Mouse (Mus musculus) regulatory T cell (primary cell): ENCODE results near the gene Pld2.

Source experiments
- in situ Hi-C: fragments of 300-600 bp; cut with MboI, MseI; formaldehyde crosslinking; loops from one replicate; pipeline ENCODE4 v1.15.1; 2025; ENCODE audit warnings: high pct_unique_total_duplicates

The Pld2 gene

DNA sequence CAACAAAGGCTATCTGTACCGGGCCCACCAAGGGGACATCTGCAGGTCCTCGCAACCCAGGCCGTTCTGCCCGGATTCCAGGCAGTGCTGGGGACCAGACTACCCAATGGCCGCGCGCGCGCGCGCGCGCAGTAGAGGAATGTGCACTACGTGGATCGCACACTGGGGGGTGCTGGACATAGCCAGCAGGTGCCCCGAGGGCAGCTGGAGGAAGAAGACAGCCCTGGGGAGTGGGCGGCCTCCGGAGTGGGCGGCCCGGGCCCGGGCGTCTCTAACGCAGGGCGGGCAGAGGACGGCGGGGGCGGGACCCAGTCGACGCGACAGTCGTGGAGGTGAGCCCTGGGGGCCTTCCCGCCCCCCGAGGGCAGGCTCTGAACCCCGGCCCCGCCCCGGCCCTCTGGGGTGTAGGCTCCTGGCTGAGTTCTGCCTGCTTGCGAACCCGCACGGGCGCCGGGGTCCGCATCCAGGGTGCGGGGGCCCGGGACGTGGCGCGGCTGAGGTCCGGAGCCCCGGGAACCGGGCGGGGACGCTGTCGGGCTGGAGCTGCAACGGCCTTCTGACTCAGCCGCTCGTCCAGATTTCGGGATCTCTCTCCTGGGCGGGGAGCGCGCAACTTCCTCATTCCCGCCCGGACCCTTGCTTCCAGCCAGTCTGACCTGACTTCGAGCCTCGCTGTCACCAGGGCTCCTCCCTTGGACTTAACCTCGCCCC, at the start of gene Pld2:
Pld2 (plus strand) TSS at position 188 of the 711 bp plus-strand sequence.
- in situ Hi-C loops = no loop called here

GRCm38 (mm10) chr11:70499566-70500475, 40.0 kb upstream of the Pld2 start:
- in situ Hi-C loops = loop anchor here (5.0 kb wide), 1 partner anchor 88 kb away; the partner anchor contains the start of gene Pelp1

DNA sequence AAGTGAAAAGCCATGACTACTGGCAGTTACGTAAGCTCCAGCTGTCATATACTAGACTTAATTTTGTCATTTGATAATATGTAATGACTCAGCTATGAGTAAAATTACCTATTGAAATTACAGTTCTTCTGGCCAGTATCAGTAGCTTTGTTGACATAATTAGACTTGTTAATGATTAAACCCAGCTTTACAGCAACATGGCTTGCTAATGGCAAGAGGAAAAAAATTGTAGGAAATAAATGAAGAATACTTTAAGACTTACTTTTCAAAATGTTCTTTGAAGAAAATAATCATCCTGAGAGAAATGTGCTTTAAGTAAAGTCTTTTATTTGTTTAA, 39.4 kb upstream of the Pld2 start:
- in situ Hi-C loops = loop anchor here (5.0 kb wide), 1 partner anchor 88 kb away; the partner anchor contains the start of gene Pelp1

- in situ Hi-C loops = loop anchor here (5.0 kb wide), 1 partner anchor 90 kb away; the partner anchor contains the start of gene Pelp1
Measured at GRCm38 (mm10) chr11:70502018-70502417, 37.8 kb upstream of the Pld2 start.

DNA sequence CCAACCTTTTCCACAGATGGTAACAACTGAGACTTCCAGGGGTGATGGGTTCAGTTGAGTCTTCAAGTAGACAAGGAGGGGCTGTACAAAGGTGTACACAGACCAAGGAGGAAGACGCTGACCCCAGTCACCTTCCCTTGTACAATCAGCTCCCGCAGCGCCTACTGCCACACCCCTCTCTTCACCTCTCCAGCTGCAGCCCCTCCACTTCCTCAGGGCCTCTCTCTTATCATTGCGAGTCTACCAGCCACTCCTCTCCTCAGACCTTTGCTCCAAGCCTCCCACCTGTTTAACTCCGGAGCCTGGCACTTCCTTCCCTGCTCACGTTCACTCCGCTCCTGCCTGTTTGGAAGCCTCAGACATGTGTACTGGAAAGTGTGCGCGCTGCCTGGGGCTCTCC, 34.9 kb upstream of the Pld2 start, which contains the start of gene Tm4sf5:
Tm4sf5 (plus strand) TSS at position 275 of the 400 bp plus-strand sequence.
- in situ Hi-C loops = loop anchor here (5.0 kb wide), 2 partner anchors 73 to 93 kb away; partner anchors contain the start of genes Arrb2 and Pelp1

- in situ Hi-C loops = loop anchor here (5.0 kb wide), 1 partner anchor 74 kb away; the partner anchor contains the start of gene Arrb2
Measured at GRCm38 (mm10) chr11:70506385-70506784, 33.5 kb upstream of the Pld2 start.

GRCm38 (mm10) chr11:70506962-70507515, 32.8 kb upstream of the Pld2 start:
- in situ Hi-C loops = loop anchor here (5.0 kb wide), 1 partner anchor 75 kb away; the partner anchor contains the start of gene Arrb2

GRCm38 (mm10) chr11:70509753-70510564, 29.9 kb upstream of the Pld2 start:
- in situ Hi-C loops = loop anchor here (5.0 kb wide), 1 partner anchor 78 kb away; the partner anchor contains the start of gene Arrb2

DNA sequence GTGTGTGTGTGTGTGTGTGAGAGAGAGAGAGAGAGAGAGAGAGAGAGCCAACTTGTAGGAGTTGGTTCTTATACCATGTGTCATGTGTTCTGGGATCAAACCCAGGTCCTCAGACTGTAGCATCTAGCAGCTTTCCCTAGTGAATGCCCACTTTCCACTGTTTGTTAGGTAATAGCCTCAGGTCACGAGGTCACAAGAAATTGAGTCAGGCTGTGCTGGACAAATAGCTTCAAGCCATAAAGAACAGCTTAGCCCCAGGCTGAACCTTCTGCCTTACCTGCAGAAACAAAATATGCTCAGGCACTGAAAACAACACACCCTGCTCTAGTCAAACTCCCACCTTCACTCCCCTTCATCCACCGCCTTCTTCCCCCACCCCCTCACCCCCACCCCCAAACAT, 28.6 kb upstream of the Pld2 start:
- in situ Hi-C loops = no loop called here

GRCm38 (mm10) chr11:70511825-70512224, 28.0 kb upstream of the Pld2 start:
- in situ Hi-C loops = no loop called here

DNA sequence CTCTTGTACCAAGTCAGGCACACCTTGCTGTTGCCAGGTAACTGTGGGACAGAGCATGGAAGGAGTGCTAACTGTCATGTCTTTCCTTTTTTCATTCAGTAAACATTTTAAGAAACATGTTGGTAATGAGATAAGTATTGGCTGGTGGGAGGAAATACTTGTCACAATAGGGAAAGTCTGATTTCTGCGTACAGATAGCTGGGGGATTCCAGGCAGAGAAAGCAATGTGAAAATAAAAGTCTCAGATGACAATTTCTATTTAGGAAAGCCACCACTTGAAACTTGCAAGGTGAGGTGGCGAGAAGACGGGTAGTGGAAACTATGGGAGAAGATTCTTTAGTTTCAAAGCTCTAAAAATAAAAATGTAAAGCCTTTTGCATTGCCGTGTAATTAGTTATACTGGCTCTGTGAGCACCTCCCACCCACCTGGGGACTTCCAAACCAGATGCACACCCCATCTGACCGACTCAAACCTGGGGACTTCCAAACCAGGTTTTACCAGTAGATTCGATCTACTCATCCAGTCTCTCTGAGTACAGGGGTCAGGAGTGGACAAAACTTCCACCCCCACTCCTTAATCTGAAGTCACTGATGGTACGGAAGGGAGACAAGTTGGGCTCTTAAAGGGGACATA, 27.0 kb upstream of the Pld2 start:
- in situ Hi-C loops = no loop called here

- in situ Hi-C loops = no loop called here
Measured at GRCm38 (mm10) chr11:70513520-70513919, 26.3 kb upstream of the Pld2 start.

DNA sequence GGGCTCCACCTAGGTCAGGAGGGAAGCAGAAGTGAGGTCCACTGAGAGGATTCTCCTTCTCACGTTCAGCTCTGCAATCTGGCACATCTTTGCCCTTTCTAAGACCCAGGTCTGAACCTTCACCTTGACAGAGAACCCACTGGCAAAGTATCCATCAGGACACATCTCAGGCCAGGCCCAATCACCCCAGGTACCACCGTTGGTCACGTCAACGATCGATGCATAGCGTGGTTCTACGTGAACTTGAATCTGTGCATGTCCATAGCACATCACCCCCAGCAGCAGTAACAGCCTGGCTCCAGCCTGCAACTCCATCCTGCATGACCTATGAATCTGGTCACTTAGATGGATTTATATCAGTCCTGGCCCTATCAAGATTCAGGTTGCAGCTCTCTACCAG, 25.6 kb upstream of the Pld2 start, which contains the start of gene Vmo1:
Vmo1 (minus strand) TSS at position 329 of the 400 bp plus-strand sequence.
- in situ Hi-C loops = no loop called here

DNA sequence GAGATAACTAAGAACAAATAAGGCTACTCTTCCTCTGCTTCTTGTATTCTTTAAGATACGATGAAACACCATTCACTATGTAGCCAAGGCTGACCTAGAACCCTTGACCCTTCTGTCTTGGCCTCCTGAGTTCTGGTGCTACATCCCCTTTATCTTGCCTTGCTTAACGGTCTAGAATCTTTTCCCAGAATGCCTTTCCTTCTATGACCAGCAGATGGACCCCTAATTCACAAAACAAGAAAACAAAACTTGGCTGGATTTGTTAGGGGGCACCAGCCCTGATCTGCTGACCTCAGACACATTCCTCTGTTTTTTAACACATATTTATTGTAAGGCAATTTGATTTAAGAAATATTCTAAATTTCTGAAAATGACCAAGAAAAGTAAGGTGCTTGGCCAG, 23.5 kb upstream of the Pld2 start:
- in situ Hi-C loops = loop anchor here (5.0 kb wide), 1 partner anchor 241 kb away; no protein-coding TSS in a partner anchor

DNA sequence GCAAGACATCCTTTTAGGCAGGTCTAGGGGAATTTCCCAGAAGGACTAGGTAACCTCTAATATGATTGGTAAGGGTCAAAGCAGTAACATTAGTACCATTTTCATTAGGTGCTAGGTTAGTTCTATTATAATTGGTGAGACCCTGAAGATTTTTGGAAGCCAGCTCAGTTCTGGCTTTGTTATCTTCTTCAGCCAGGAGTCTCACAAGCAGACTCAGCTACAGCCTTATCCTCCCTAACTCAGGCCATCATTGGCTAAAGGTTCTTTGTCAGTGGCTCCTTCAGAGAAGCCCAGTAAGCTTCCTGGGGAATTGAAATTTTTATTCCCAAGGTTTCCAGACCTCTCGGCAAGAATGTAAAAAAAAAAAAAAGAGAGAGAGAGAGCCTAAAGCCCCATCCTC, 21.4 kb upstream of the Pld2 start:
- in situ Hi-C loops = loop anchor here (5.0 kb wide), 1 partner anchor 239 kb away; no protein-coding TSS in a partner anchor

DNA sequence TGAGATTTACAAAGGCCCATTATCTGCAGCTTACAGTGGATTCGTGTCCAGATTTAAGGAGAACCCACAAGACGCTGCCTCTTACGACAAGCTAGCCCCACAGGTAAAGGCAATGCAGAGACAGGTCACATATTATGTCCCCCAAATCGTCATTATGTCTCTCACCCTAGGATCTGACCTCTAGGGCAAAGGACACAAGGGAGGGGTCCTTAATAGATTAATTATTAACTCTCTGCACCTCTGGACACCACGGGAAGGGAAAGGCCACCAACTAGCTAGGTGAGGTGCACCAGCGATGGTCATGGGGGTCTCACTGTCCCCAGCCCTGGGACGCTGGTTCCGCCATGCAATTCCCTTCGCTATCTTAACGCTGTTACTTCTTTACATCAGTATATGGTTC, 20.9 kb upstream of the Pld2 start, which contains the start of gene Gltpd2:
Gltpd2 (plus strand) TSS at position 274 of the 400 bp plus-strand sequence.
- in situ Hi-C loops = loop anchor here (5.0 kb wide), 1 partner anchor 238 kb away; no protein-coding TSS in a partner anchor

- in situ Hi-C loops = loop anchor here (10.0 kb wide), 1 partner anchor 95 kb away; the partner anchor contains the start of genes 4930544D05Rik and Chrne
Measured at GRCm38 (mm10) chr11:70520178-70520769, 19.6 kb upstream of the Pld2 start.

DNA sequence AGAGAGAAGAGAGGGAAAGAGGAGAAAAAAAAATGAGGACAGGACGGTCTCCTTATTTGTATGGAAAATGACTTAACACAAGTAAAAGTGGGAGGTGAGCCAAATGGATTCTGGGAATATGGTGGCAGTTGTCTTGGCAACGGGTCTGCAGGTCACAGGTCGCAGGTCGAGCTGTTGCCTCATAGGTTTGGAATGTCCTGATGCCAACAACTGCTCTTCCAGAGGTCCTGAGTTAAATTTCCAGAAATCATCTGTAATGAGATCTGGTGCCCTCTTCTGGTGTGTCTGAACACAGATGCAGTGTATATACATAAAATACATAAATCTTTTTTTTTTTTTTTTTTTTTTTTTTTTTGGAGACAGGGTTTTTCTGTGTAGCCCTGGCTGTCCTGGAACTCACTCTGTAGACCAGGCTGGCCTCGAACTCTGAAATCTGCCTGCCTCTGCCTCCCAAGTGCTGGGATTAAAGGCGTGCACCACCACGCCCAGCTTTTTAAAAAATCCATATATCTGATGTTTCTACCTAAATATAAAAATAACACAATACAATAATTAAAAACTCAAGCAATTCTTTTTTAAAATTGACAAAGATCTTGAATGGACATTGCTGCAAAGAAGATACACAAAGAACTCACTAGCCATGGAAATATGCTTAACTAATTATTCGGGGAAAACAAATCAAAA, 16.4 kb upstream of the Pld2 start:
- in situ Hi-C loops = loop anchor here (10.0 kb wide), 1 partner anchor 91 kb away; the partner anchor contains the start of genes 4930544D05Rik and Chrne

DNA sequence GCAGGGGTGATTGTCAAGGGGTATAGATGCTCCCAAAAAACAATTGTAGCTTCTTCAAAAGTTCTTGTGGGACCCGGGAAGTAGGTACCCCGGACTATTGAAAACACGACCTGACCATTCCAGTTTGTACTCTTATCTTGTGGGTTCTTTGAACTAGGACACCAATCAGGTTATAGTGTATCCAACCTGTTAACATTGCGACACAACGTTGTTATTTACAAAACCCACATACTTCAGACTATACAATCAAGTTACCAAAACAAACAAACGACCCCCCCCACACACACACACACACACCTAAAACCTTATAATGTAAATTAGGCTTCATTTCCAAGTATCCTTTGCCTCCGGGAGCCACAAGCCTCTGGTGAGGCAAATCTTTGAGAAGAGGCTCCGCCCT, 15.1 kb upstream of the Pld2 start:
- in situ Hi-C loops = loop anchor here (10.0 kb wide), 1 partner anchor 90 kb away; the partner anchor contains the start of genes 4930544D05Rik and Chrne
